Mouse (Mus musculus): Measurements from ENCODE around the gene Itpr2. TPM values are rescaled to one million over a fixed set of nuclear protein-coding genes. Genes with fewer than 3 reads are reported as not detected.

Gene Itpr2
- polyA plus RNA-seq, 1 experiment: 3.6 TPM

DNA sequence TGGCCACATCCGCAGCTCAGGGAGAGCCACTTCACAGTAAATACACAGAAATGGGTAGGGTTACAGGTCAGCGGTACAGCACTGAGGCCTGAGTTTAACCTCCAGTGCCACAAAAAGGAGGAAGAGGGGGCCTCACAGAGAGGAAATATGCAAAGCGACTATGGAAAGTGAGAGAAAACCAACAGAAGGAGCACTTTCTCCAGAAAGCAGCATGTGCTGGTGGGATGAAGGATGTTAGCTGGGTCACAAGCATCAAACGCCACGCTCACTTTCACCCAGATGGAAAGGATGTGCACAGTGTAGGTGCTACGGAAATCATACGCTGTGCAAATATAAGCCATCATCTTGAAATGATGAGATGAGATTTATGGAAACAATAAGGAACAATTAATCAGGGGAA, 28.3 kb upstream of the Itpr2 start:
- TF ChIP-seq CTCF (IDR thresholded peaks at IDR 0.05; ENCODE audit: low read depth, low read length): no peak
- TF ChIP-seq EP300 (IDR thresholded peaks at IDR 0.05; ENCODE audit: insufficient read depth, low read depth, low read length): no peak
- TF ChIP-seq POLR2A (IDR thresholded peaks at IDR 0.05; ENCODE audit: insufficient read depth, low read length): no peak
- Histone ChIP-seq H3K36me3 (ENCODE audit: control insufficient read depth, insufficient read depth, low read length, poor library complexity, severe bottlenecking) (no peaks in the 10 kb centered on the region), H3K4me3 (ENCODE audit: low read depth, low read length) (no peak overlapping the region), H3K9me3 (replicated peaks; ENCODE audit: control insufficient read depth, insufficient read depth, low read length, poor library complexity, severe bottlenecking) (no peaks in the 10 kb centered on the region), H3K4me1 (ENCODE audit: control insufficient read depth, insufficient read depth, low read length) (no peaks in the 10 kb centered on the region), H3K27me3 (ENCODE audit: control insufficient read depth, insufficient read depth, low read length, poor library complexity, severe bottlenecking) (no peaks in the 10 kb centered on the region), H3K9ac (ENCODE audit: low read depth, poor library complexity, severe bottlenecking) (no peak overlapping the region), H3K27ac (ENCODE audit: insufficient read depth, low read length) (no peak overlapping the region)

GRCm38 (mm10) chr6:146527537-146527936, 25.5 kb upstream of the Itpr2 start:
- Histone ChIP-seq H3K4me3 (ENCODE audit: low read depth, low read length) (no peak overlapping the region), H3K36me3 (ENCODE audit: control insufficient read depth, insufficient read depth, low read length, poor library complexity, severe bottlenecking) (no peaks in the 10 kb centered on the region), H3K9me3 (replicated peaks; ENCODE audit: control insufficient read depth, insufficient read depth, low read length, poor library complexity, severe bottlenecking) (no peaks in the 10 kb centered on the region), H3K27me3 (ENCODE audit: control insufficient read depth, insufficient read depth, low read length, poor library complexity, severe bottlenecking) (no peaks in the 10 kb centered on the region), H3K9ac (ENCODE audit: low read depth, poor library complexity, severe bottlenecking) (no peak overlapping the region), H3K27ac (ENCODE audit: insufficient read depth, low read length) (no peak overlapping the region), H3K4me1 (ENCODE audit: control insufficient read depth, insufficient read depth, low read length) (no peaks in the 10 kb centered on the region)
- TF ChIP-seq POLR2A (IDR thresholded peaks at IDR 0.05; ENCODE audit: insufficient read depth, low read length): no peak
- TF ChIP-seq EP300 (IDR thresholded peaks at IDR 0.05; ENCODE audit: insufficient read depth, low read depth, low read length): no peak
- TF ChIP-seq CTCF (IDR thresholded peaks at IDR 0.05; ENCODE audit: low read depth, low read length): no peak

DNA sequence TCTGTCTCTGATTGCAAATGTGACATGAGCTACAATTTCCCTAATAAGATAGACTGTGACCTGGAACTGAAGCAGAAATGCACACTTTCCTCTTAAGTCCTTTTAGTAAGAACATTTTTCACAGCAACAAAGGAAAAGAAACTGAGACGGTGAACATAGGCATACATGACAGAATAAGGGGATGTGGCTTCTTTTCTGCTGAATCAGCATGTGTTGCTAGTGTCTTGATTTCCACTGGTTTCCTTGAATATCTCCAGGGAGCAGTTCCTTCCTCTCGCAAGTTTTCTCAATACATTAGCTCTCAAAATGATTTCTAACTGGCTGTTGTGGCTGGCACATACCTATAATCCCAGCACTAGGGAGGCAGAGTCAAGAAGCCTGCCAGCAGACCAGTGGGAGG, 23.5 kb upstream of the Itpr2 start:
- Histone ChIP-seq H3K27ac (ENCODE audit: insufficient read depth, low read length) (no peak overlapping the region), H3K9ac (ENCODE audit: low read depth, poor library complexity, severe bottlenecking) (no peak overlapping the region), H3K4me3 (ENCODE audit: low read depth, low read length) (no peak overlapping the region), H3K9me3 (replicated peaks; ENCODE audit: control insufficient read depth, insufficient read depth, low read length, poor library complexity, severe bottlenecking) (no peaks in the 10 kb centered on the region), H3K27me3 (ENCODE audit: control insufficient read depth, insufficient read depth, low read length, poor library complexity, severe bottlenecking) (no peaks in the 10 kb centered on the region), H3K36me3 (ENCODE audit: control insufficient read depth, insufficient read depth, low read length, poor library complexity, severe bottlenecking) (no peaks in the 10 kb centered on the region), H3K4me1 (ENCODE audit: control insufficient read depth, insufficient read depth, low read length) (no peaks in the 10 kb centered on the region)
- TF ChIP-seq CTCF (IDR thresholded peaks at IDR 0.05; ENCODE audit: low read depth, low read length) (no peak), POLR2A (IDR thresholded peaks at IDR 0.05; ENCODE audit: insufficient read depth, low read length) (no peak), EP300 (IDR thresholded peaks at IDR 0.05; ENCODE audit: insufficient read depth, low read depth, low read length) (no peak)

GRCm38 (mm10) chr6:146521456-146522245, 19.6 kb upstream of the Itpr2 start:
- no peak for TF ChIP-seq EP300 (IDR thresholded peaks at IDR 0.05; ENCODE audit: insufficient read depth, low read depth, low read length)
- TF ChIP-seq CTCF (IDR thresholded peaks at IDR 0.05; ENCODE audit: low read depth, low read length): no peak
- no peak for TF ChIP-seq POLR2A (IDR thresholded peaks at IDR 0.05; ENCODE audit: insufficient read depth, low read length)
- no peaks in the 10 kb centered on the region for H3K36me3 ChIP-seq (ENCODE audit: control insufficient read depth, insufficient read depth, low read length, poor library complexity, severe bottlenecking)

GRCm38 (mm10) chr6:146519019-146519418, 17.0 kb upstream of the Itpr2 start:
- no peaks in the 10 kb centered on the region for H3K9me3 ChIP-seq (replicated peaks; ENCODE audit: control insufficient read depth, insufficient read depth, low read length, poor library complexity, severe bottlenecking)
- no peak overlapping the region for H3K27ac ChIP-seq (ENCODE audit: insufficient read depth, low read length)
- no peaks in the 10 kb centered on the region for H3K36me3 ChIP-seq (ENCODE audit: control insufficient read depth, insufficient read depth, low read length, poor library complexity, severe bottlenecking)
- H3K4me1 ChIP-seq (ENCODE audit: control insufficient read depth, insufficient read depth, low read length): no peaks in the 10 kb centered on the region
- H3K4me3 ChIP-seq (ENCODE audit: low read depth, low read length): no peak overlapping the region
- H3K9ac ChIP-seq (ENCODE audit: low read depth, poor library complexity, severe bottlenecking): no peak overlapping the region
- TF ChIP-seq CTCF (IDR thresholded peaks at IDR 0.05; ENCODE audit: low read depth, low read length): no peak
- TF ChIP-seq POLR2A (IDR thresholded peaks at IDR 0.05; ENCODE audit: insufficient read depth, low read length): no peak
- TF ChIP-seq EP300 (IDR thresholded peaks at IDR 0.05; ENCODE audit: insufficient read depth, low read depth, low read length): no peak
- H3K27me3 ChIP-seq (ENCODE audit: control insufficient read depth, insufficient read depth, low read length, poor library complexity, severe bottlenecking): no peaks in the 10 kb centered on the region

More at GRCm38 (mm10) chr6:146521456-146522245, 19.6 kb upstream of the Itpr2 start:
- Histone ChIP-seq H3K4me1 (ENCODE audit: control insufficient read depth, insufficient read depth, low read length) (no peaks in the 10 kb centered on the region), H3K27ac (ENCODE audit: insufficient read depth, low read length) (no peak overlapping the region), H3K27me3 (ENCODE audit: control insufficient read depth, insufficient read depth, low read length, poor library complexity, severe bottlenecking) (no peaks in the 10 kb centered on the region), H3K4me3 (ENCODE audit: low read depth, low read length) (no peak overlapping the region), H3K9ac (ENCODE audit: low read depth, poor library complexity, severe bottlenecking) (no peak overlapping the region), H3K9me3 (replicated peaks; ENCODE audit: control insufficient read depth, insufficient read depth, low read length, poor library complexity, severe bottlenecking) (no peaks in the 10 kb centered on the region)

DNA sequence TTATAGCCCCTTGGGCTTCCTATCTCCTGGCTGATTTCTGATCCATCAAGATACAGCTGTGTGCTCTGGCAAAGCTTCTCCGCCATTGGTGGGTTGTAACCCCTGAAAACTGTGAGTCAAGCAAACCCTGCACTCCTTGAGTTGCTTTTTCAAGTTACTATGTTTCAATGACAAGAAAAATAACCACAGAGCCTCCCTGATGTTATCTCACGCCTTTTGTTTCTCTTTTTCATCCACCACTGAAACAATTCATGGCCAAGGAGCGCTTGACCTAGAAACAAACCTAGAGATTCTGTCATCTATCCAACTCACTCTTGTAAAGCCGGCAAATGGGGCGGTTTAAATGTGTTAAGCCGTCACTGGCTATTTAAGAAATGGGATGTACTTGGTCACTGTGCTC, 13.9 kb upstream of the Itpr2 start:
- no peak for TF ChIP-seq CTCF (IDR thresholded peaks at IDR 0.05; ENCODE audit: low read depth, low read length)
- no peak for TF ChIP-seq POLR2A (IDR thresholded peaks at IDR 0.05; ENCODE audit: insufficient read depth, low read length)
- TF ChIP-seq EP300 (IDR thresholded peaks at IDR 0.05; ENCODE audit: insufficient read depth, low read depth, low read length): no peak
- Histone ChIP-seq H3K27me3 (ENCODE audit: control insufficient read depth, insufficient read depth, low read length, poor library complexity, severe bottlenecking) (no peaks in the 10 kb centered on the region), H3K4me1 (ENCODE audit: control insufficient read depth, insufficient read depth, low read length) (no peaks in the 10 kb centered on the region), H3K27ac (ENCODE audit: insufficient read depth, low read length) (no peak overlapping the region), H3K9me3 (replicated peaks; ENCODE audit: control insufficient read depth, insufficient read depth, low read length, poor library complexity, severe bottlenecking) (no peaks in the 10 kb centered on the region), H3K9ac (ENCODE audit: low read depth, poor library complexity, severe bottlenecking) (no peak overlapping the region), H3K4me3 (ENCODE audit: low read depth, low read length) (no peak overlapping the region), H3K36me3 (ENCODE audit: control insufficient read depth, insufficient read depth, low read length, poor library complexity, severe bottlenecking) (no peaks in the 10 kb centered on the region)
